ENCODE assay signal across 9 mouse cellular contexts in the genomic region with DNA sequence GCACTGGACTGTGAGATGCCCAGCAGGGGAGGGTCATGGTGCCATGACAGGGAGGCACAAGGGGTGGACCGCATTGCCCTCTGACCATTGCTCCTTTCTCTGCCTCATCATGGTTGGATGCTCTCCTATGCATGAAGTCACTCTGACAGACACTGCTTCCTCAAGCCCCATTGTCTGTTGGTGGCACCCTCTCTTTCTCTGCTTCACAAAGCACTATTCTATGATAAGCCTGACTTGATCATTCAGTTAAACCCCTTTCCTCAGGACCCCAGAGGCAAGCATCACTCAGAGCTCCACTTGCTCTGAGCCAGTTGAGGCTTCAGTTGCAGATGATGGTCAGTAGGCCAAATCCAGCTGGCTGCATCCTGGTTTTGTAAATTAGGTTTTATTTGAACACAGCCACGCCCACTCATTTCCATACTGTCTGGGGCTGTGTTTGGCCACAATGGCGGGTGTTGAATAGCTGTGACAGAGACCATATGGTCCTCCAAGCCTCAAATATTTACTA.
A peak's percentile ranks its signal among the peaks of the same experiment; 100 is the strongest.
DNase-seq lines count a peak whose midpoint lies in the region; ATAC-seq and TF ChIP-seq lines count a peak whose summit lies in the region.
"Had no signal": no experiment of that assay in that cellular context is flagged by ENCODE, and none has a peak within 500 bp of the region (broad histone marks: within the 10 kb centered on the region; RNA-seq: fewer than 3 reads in every experiment).

No protein-coding gene starts in this region.

- ATAC-seq in lung, embryonic 14.5 days (ENCODE audit: insufficient read depth), result peak; percentile 45; the same call in 1 of the 2 replicates
- ATAC-seq in embryonic facial prominence, embryonic 14.5 days (ENCODE audit: low read depth), result peak; percentile 14; the same call in 1 of the 2 replicates
- ATAC-seq in kidney, embryonic 14.5 days (ENCODE audit: low FRiP score, low TSS enrichment), result peak; percentile 48
- ATAC-seq in neural tube, embryonic 15.5 days (ENCODE audit: low FRiP score), result no peak
- ATAC-seq in cerebellum, adult (ENCODE audit: insufficient number of reproducible peaks, low FRiP score, low TSS enrichment), result no peak
- ATAC-seq: liver, postnatal 0 days had no signal

- WGBS in lung, embryonic 14.5 days, result 65% methylated on average over 3 of the region's 3 CpGs
- 84% methylated on average over 3 of the region's 3 CpGs for WGBS in embryonic facial prominence, embryonic 14.5 days
- WGBS in kidney, embryonic 14.5 days, result 58% methylated on average over 3 of the region's 3 CpGs
- 35% methylated on average over 3 of the region's 3 CpGs for WGBS in neural tube, embryonic 15.5 days

- DNase-seq in lung, embryonic 14.5 days, result peak; percentile 80
- no peak for DNase-seq in lung, postnatal 10 days
- peak; percentile 55 for DNase-seq in embryonic facial prominence, embryonic 14.5 days (ENCODE audit: low spot score)
- DNase-seq in adrenal gland, postnatal 4 days (ENCODE audit: low spot score in 2 of 2), result no peak
- no peak for DNase-seq in frontal cortex, postnatal 36 days (ENCODE audit: low spot score in 2 of 2)
- DNase-seq: liver, postnatal 0 days had no signal

- H3K9me3 ChIP-seq in lung, embryonic 14.5 days (ENCODE audit: low read depth, low read length), result no peaks in the 10 kb centered on the region
- no peaks in the 10 kb centered on the region for H3K9me3 ChIP-seq in embryonic facial prominence, embryonic 14.5 days (ENCODE audit: control insufficient read depth, low read length)
- H3K9me3 ChIP-seq in kidney, embryonic 14.5 days (ENCODE audit: control insufficient read depth, low read length), result no peaks in the 10 kb centered on the region
- H3K9me3 ChIP-seq in neural tube, embryonic 15.5 days (replicated peaks), result no peaks in the 10 kb centered on the region

- H3K27me3 ChIP-seq in lung, embryonic 14.5 days (ENCODE audit: insufficient read depth, low read length), result no peaks in the 10 kb centered on the region
- H3K27me3 ChIP-seq in embryonic facial prominence, embryonic 14.5 days (replicated peaks; ENCODE audit: control insufficient read depth, insufficient read depth, low read length), result no peaks in the 10 kb centered on the region
- H3K27me3 ChIP-seq in kidney, embryonic 14.5 days (ENCODE audit: control insufficient read depth, insufficient read depth, low read length), result no peaks in the 10 kb centered on the region
- no peaks in the 10 kb centered on the region for H3K27me3 ChIP-seq in neural tube, embryonic 15.5 days (replicated peaks)

- no peak for TF ChIP-seq CTCF in lung, embryonic 14.5 days (IDR thresholded peaks at IDR 0.05; ENCODE audit: low read depth)

- H3K9ac ChIP-seq in lung, embryonic 14.5 days, result no peak overlapping the region
- H3K9ac ChIP-seq in embryonic facial prominence, embryonic 14.5 days (ENCODE audit: low read depth, low read length), result no peak overlapping the region
- no peak overlapping the region for H3K9ac ChIP-seq in kidney, embryonic 14.5 days (ENCODE audit: low read depth, low read length)
- no peak overlapping the region for H3K9ac ChIP-seq in neural tube, embryonic 15.5 days (replicated peaks)
- H3K9ac ChIP-seq: liver, postnatal 0 days had no signal

- no peak overlapping the region for H3K27ac ChIP-seq in lung, embryonic 14.5 days (ENCODE audit: low read depth)
- H3K27ac ChIP-seq in embryonic facial prominence, embryonic 14.5 days (replicated peaks; ENCODE audit: low read depth, low read length), result no peak overlapping the region
- no peak overlapping the region for H3K27ac ChIP-seq in kidney, embryonic 14.5 days (ENCODE audit: low read depth, low read length)
- H3K27ac ChIP-seq in neural tube, embryonic 15.5 days (replicated peaks), result peak overlapping the region; percentile 2; the same call in 1 of the 2 replicates

- H3K4me2 ChIP-seq in lung, embryonic 14.5 days, result no peak overlapping the region
- H3K4me2 ChIP-seq in embryonic facial prominence, embryonic 14.5 days (ENCODE audit: low read depth, low read length), result no peak overlapping the region
- no peak overlapping the region for H3K4me2 ChIP-seq in kidney, embryonic 14.5 days (replicated peaks; ENCODE audit: low read depth, low read length)
- H3K4me2 ChIP-seq in neural tube, embryonic 15.5 days, result no peak overlapping the region

- peaks cover 13% of the 10 kb centered on the region for H3K4me1 ChIP-seq in lung, embryonic 14.5 days (ENCODE audit: insufficient read depth)
- H3K4me1 ChIP-seq in embryonic facial prominence, embryonic 14.5 days (ENCODE audit: control insufficient read depth, insufficient read depth, low read length), result peaks cover 30% of the 10 kb centered on the region
- H3K4me1 ChIP-seq in kidney, embryonic 14.5 days (ENCODE audit: control insufficient read depth, insufficient read depth, low read length), result peaks cover 29% of the 10 kb centered on the region
- H3K4me1 ChIP-seq in neural tube, embryonic 15.5 days, result peaks cover 53% of the 10 kb centered on the region

- no peak overlapping the region for H3K4me3 ChIP-seq in lung, embryonic 14.5 days (ENCODE audit: low read depth, low read length)
- no peak overlapping the region for H3K4me3 ChIP-seq in embryonic facial prominence, embryonic 14.5 days (ENCODE audit: low read depth, low read length)
- no peak overlapping the region for H3K4me3 ChIP-seq in kidney, embryonic 14.5 days (ENCODE audit: low read length)
- H3K4me3 ChIP-seq in neural tube, embryonic 15.5 days (replicated peaks), result no peak overlapping the region

- no peaks in the 10 kb centered on the region for H3K36me3 ChIP-seq in lung, embryonic 14.5 days (ENCODE audit: insufficient read depth)
- H3K36me3 ChIP-seq in embryonic facial prominence, embryonic 14.5 days (ENCODE audit: control insufficient read depth, insufficient read depth, low read length), result 0 out of 2 replicates have a peak, but pooled peaks cover 9% of the 10 kb centered on the region
- no peaks in the 10 kb centered on the region; the same call in 1 of the 2 replicates for H3K36me3 ChIP-seq in kidney, embryonic 14.5 days (ENCODE audit: control insufficient read depth, insufficient read depth, low read length)
- no peaks in the 10 kb centered on the region for H3K36me3 ChIP-seq in neural tube, embryonic 15.5 days

Comparison
In these comparisons a context has a peak if more than half of its experiments do, and no peak if none do; other contexts are left out.
1. DNase-seq: peak in lung, embryonic 14.5 days (single experiment) and embryonic facial prominence, embryonic 14.5 days (single experiment); none in lung, postnatal 10 days (single experiment), adrenal gland, postnatal 4 days (0 of 2) and frontal cortex, postnatal 36 days (0 of 2).
2. ATAC-seq: peak in lung, embryonic 14.5 days (single experiment), embryonic facial prominence, embryonic 14.5 days (single experiment) and kidney, embryonic 14.5 days (single experiment); none in neural tube, embryonic 15.5 days (single experiment) and cerebellum, adult (single experiment).